Mouse (Mus musculus): ENCODE measurements around the gene Anxa2. TPM values are rescaled to one million over a fixed set of nuclear protein-coding genes. Genes with fewer than 3 reads are reported as not detected.

The Anxa2 gene
- polyA plus RNA-seq, 1 experiment from 2014 or later: 282 TPM

DNA sequence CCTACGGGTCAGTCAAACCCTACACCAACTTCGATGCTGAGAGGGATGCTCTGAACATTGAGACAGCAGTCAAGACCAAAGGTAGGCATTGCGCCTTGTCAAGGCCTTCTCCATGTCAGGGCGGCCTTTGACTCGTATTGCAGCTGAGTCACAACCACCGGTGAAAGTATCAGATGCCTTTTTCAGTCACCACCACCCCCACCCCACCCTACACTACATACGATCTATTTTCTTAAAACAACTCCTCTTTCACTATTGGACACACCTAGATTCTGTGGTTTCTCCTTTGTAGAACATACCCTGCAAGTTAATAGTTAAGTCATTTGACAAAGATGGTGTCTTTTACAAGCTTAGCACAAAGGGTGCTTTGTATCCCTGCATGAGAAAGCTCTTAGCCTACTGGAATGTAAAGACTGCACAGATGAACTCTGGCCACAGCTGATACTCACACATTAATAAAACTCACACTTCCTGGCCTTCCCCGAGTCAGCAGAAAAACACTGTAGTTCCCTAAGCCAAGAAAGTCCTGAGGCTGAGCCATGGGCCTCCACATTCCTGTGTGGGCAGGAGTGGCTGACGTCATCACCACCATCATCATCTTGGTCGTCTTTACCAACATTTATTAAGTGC is 14.0 kb downstream of the Anxa2 start:
- Histone ChIP-seq H3K27ac (ENCODE audit: low read depth, low read length) (no peak overlapping the region), H3K36me3 (ENCODE audit: control insufficient read depth, insufficient read depth, low read length) (no peaks in the 10 kb centered on the region), H3K27me3 (ENCODE audit: control insufficient read depth, insufficient read depth, low read length) (no peaks in the 10 kb centered on the region), H3K4me3 (ENCODE audit: low read depth, low read length) (no peak overlapping the region), H3K9ac (ENCODE audit: low read depth, low read length) (no peak overlapping the region), H3K4me1 (replicated peaks; ENCODE audit: control insufficient read depth, insufficient read depth, low read length) (no peaks in the 10 kb centered on the region; the same call in 1 of the 2 replicates), H3K4me2 (replicated peaks; ENCODE audit: low read depth, low read length) (no peak overlapping the region), H3K9me3 (ENCODE audit: control insufficient read depth, low read length) (no peaks in the 10 kb centered on the region)
- no peak for ATAC-seq (ENCODE audit: low FRiP score)
- peak; percentile 18 for DNase-seq (ENCODE audit: low spot score)
- WGBS: 68% methylated on average over 10 of the region's 10 CpGs

DNA sequence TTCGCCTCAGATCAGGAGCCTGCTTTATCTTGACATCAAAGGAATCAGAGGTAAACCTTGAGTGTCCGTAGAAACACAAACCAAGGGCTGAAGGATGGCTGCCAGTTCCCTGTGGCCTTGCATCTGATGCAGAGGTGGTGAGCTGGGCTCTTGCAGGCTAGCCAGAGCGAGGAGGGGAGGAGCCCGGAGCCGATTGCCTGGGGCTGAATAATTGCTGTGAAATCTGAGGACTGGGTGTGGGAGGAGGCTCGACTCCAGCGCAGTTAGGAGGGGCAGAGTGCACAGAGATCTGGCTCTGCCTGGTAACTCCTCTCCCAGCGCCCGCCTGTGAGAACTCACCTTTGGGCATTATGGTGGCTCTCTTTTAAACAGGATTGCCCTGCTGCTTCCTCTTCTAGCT is 15.6 kb downstream of the Anxa2 start:
- no peak overlapping the region for H3K4me2 ChIP-seq (replicated peaks; ENCODE audit: low read depth, low read length)
- peak overlapping the region; percentile 24; the same call in 1 of the 2 replicates for H3K27ac ChIP-seq (ENCODE audit: low read depth, low read length)
- ATAC-seq (ENCODE audit: low FRiP score): peak; percentile 71

GRCm38 (mm10) chr9:69470362-69470761 is 16.9 kb downstream of the Anxa2 start:
- DNase-seq (ENCODE audit: low spot score): no peak
- Histone ChIP-seq H3K36me3 (ENCODE audit: control insufficient read depth, insufficient read depth, low read length) (no peaks in the 10 kb centered on the region), H3K4me3 (ENCODE audit: low read depth, low read length) (no peak overlapping the region), H3K27ac (ENCODE audit: low read depth, low read length) (no peak overlapping the region), H3K4me2 (replicated peaks; ENCODE audit: low read depth, low read length) (no peak overlapping the region), H3K9me3 (ENCODE audit: control insufficient read depth, low read length) (no peaks in the 10 kb centered on the region), H3K27me3 (ENCODE audit: control insufficient read depth, insufficient read depth, low read length) (no peaks in the 10 kb centered on the region), H3K9ac (ENCODE audit: low read depth, low read length) (no peak overlapping the region), H3K4me1 (replicated peaks; ENCODE audit: control insufficient read depth, insufficient read depth, low read length) (no peaks in the 10 kb centered on the region; the same call in 1 of the 2 replicates)
- no peak for ATAC-seq (ENCODE audit: low FRiP score)
- 75% methylated on average over 5 of the region's 5 CpGs for WGBS

More for the DNA sequence above, 15.6 kb downstream of the Anxa2 start:
- H3K27me3 ChIP-seq (ENCODE audit: control insufficient read depth, insufficient read depth, low read length): no peaks in the 10 kb centered on the region
- H3K9ac ChIP-seq (ENCODE audit: low read depth, low read length): no peak overlapping the region
- DNase-seq (ENCODE audit: low spot score): peak; percentile 72
- no peaks in the 10 kb centered on the region for H3K9me3 ChIP-seq (ENCODE audit: control insufficient read depth, low read length)
- WGBS: 9% methylated on average over 9 of the region's 9 CpGs
- no peaks in the 10 kb centered on the region; the same call in 1 of the 2 replicates for H3K4me1 ChIP-seq (replicated peaks; ENCODE audit: control insufficient read depth, insufficient read depth, low read length)
- no peak overlapping the region for H3K4me3 ChIP-seq (ENCODE audit: low read depth, low read length)
- no peaks in the 10 kb centered on the region for H3K36me3 ChIP-seq (ENCODE audit: control insufficient read depth, insufficient read depth, low read length)

- Histone ChIP-seq H3K9ac (ENCODE audit: low read depth, low read length) (no peak overlapping the region), H3K27ac (ENCODE audit: low read depth, low read length) (no peak overlapping the region), H3K4me3 (ENCODE audit: low read depth, low read length) (no peak overlapping the region), H3K4me1 (replicated peaks; ENCODE audit: control insufficient read depth, insufficient read depth, low read length) (no peaks in the 10 kb centered on the region; the same call in 1 of the 2 replicates), H3K36me3 (ENCODE audit: control insufficient read depth, insufficient read depth, low read length) (no peaks in the 10 kb centered on the region), H3K9me3 (ENCODE audit: control insufficient read depth, low read length) (no peaks in the 10 kb centered on the region), H3K27me3 (ENCODE audit: control insufficient read depth, insufficient read depth, low read length) (no peaks in the 10 kb centered on the region), H3K4me2 (replicated peaks; ENCODE audit: low read depth, low read length) (no peak overlapping the region)
- WGBS: 26% methylated on average over 6 of the region's 6 CpGs
- DNase-seq (ENCODE audit: low spot score) (peak; percentile 16), ATAC-seq (ENCODE audit: low FRiP score) (no peak)
Measured at GRCm38 (mm10) chr9:69470921-69471320, 17.5 kb downstream of the Anxa2 start.

GRCm38 (mm10) chr9:69472724-69473123 is 19.3 kb downstream of the Anxa2 start:
- H3K4me3 ChIP-seq (ENCODE audit: low read depth, low read length): no peak overlapping the region
- ATAC-seq (ENCODE audit: low FRiP score): no peak
- no peaks in the 10 kb centered on the region for H3K9me3 ChIP-seq (ENCODE audit: control insufficient read depth, low read length)

DNA sequence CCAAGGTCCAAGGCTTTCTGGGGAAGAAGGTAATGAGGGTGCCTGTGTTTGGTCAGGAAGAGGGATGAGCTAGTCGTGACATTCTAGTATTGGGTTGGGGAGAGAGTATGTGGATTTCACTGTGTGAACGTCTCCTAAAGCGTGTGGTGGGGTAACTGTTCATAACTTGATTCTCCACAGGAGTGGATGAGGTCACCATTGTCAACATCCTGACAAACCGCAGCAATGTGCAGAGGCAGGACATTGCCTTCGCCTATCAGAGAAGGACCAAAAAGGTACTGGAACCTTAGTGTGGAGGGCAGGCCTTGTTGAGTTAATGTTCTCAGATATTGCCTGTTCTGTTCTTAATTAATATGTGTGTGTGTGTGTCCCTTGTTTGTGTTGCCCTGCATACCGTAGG is 22.5 kb downstream of the Anxa2 start:
- Histone ChIP-seq H3K9me3 (ENCODE audit: control insufficient read depth, low read length) (no peaks in the 10 kb centered on the region), H3K27me3 (ENCODE audit: control insufficient read depth, insufficient read depth, low read length) (no peaks in the 10 kb centered on the region), H3K4me2 (replicated peaks; ENCODE audit: low read depth, low read length) (no peak overlapping the region), H3K27ac (ENCODE audit: low read depth, low read length) (no peak overlapping the region), H3K9ac (ENCODE audit: low read depth, low read length) (no peak overlapping the region), H3K36me3 (ENCODE audit: control insufficient read depth, insufficient read depth, low read length) (no peaks in the 10 kb centered on the region), H3K4me3 (ENCODE audit: low read depth, low read length) (no peak overlapping the region), H3K4me1 (replicated peaks; ENCODE audit: control insufficient read depth, insufficient read depth, low read length) (no peaks in the 10 kb centered on the region)
- WGBS: 84% methylated on average over 6 of the region's 6 CpGs
- no peak for ATAC-seq (ENCODE audit: low FRiP score)
- DNase-seq (ENCODE audit: low spot score): no peak

More at GRCm38 (mm10) chr9:69472724-69473123, 19.3 kb downstream of the Anxa2 start:
- no peak overlapping the region for H3K27ac ChIP-seq (ENCODE audit: low read depth, low read length)
- H3K4me1 ChIP-seq (replicated peaks; ENCODE audit: control insufficient read depth, insufficient read depth, low read length): no peaks in the 10 kb centered on the region; the same call in 1 of the 2 replicates
- no peak for DNase-seq (ENCODE audit: low spot score)
- no peaks in the 10 kb centered on the region for H3K36me3 ChIP-seq (ENCODE audit: control insufficient read depth, insufficient read depth, low read length)
- H3K27me3 ChIP-seq (ENCODE audit: control insufficient read depth, insufficient read depth, low read length): no peaks in the 10 kb centered on the region
- 87% methylated on average over 6 of the region's 6 CpGs for WGBS
- no peak overlapping the region for H3K4me2 ChIP-seq (replicated peaks; ENCODE audit: low read depth, low read length)
- no peak overlapping the region for H3K9ac ChIP-seq (ENCODE audit: low read depth, low read length)

- Histone ChIP-seq H3K9ac (ENCODE audit: low read depth, low read length) (no peak overlapping the region), H3K4me2 (replicated peaks; ENCODE audit: low read depth, low read length) (no peak overlapping the region), H3K27ac (ENCODE audit: low read depth, low read length) (no peak overlapping the region), H3K4me3 (ENCODE audit: low read depth, low read length) (no peak overlapping the region), H3K9me3 (ENCODE audit: control insufficient read depth, low read length) (no peaks in the 10 kb centered on the region), H3K4me1 (replicated peaks; ENCODE audit: control insufficient read depth, insufficient read depth, low read length) (no peaks in the 10 kb centered on the region), H3K27me3 (ENCODE audit: control insufficient read depth, insufficient read depth, low read length) (no peaks in the 10 kb centered on the region), H3K36me3 (ENCODE audit: control insufficient read depth, insufficient read depth, low read length) (no peaks in the 10 kb centered on the region)
- ATAC-seq (ENCODE audit: low FRiP score) (no peak), DNase-seq (ENCODE audit: low spot score) (no peak)
- 76% methylated on average over 14 of the region's 14 CpGs for WGBS
Measured at GRCm38 (mm10) chr9:69477195-69477823, 23.9 kb downstream of the Anxa2 start.

DNA sequence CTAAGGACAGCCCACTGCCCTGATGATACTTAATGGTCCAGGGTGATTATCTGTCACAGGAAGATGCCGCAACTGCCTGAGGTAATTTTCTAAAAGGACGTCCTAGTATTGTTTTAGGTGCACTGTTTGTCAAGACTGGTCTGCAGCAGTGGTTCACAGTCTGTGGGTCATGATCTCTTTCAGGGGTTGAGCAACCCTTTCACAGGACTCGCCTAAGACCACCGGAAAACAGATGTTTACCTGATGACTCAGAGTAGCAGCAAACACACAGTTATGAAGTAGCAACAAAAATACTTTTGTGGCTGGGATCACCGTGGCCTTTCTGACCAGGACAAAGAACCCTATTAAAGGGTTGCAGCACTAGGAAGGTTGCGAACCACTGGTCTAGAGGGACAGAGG is 24.4 kb downstream of the Anxa2 start:
- H3K9ac ChIP-seq (ENCODE audit: low read depth, low read length): no peak overlapping the region
- H3K36me3 ChIP-seq (ENCODE audit: control insufficient read depth, insufficient read depth, low read length): no peaks in the 10 kb centered on the region
- ATAC-seq (ENCODE audit: low FRiP score): no peak
- no peak for DNase-seq (ENCODE audit: low spot score)
- no peaks in the 10 kb centered on the region for H3K27me3 ChIP-seq (ENCODE audit: control insufficient read depth, insufficient read depth, low read length)
- 74% methylated on average over 6 of the region's 6 CpGs for WGBS
- no peak overlapping the region for H3K27ac ChIP-seq (ENCODE audit: low read depth, low read length)
- H3K4me2 ChIP-seq (replicated peaks; ENCODE audit: low read depth, low read length): no peak overlapping the region
- no peaks in the 10 kb centered on the region for H3K4me1 ChIP-seq (replicated peaks; ENCODE audit: control insufficient read depth, insufficient read depth, low read length)
- H3K9me3 ChIP-seq (ENCODE audit: control insufficient read depth, low read length): no peaks in the 10 kb centered on the region
- no peak overlapping the region for H3K4me3 ChIP-seq (ENCODE audit: low read depth, low read length)

GRCm38 (mm10) chr9:69480344-69480743 is 26.9 kb downstream of the Anxa2 start:
- Histone ChIP-seq H3K9ac (ENCODE audit: low read depth, low read length) (no peak overlapping the region), H3K9me3 (ENCODE audit: control insufficient read depth, low read length) (no peaks in the 10 kb centered on the region), H3K27me3 (ENCODE audit: control insufficient read depth, insufficient read depth, low read length) (no peaks in the 10 kb centered on the region), H3K36me3 (ENCODE audit: control insufficient read depth, insufficient read depth, low read length) (no peaks in the 10 kb centered on the region), H3K4me2 (replicated peaks; ENCODE audit: low read depth, low read length) (no peak overlapping the region), H3K27ac (ENCODE audit: low read depth, low read length) (no peak overlapping the region), H3K4me3 (ENCODE audit: low read depth, low read length) (no peak overlapping the region), H3K4me1 (replicated peaks; ENCODE audit: control insufficient read depth, insufficient read depth, low read length) (no peaks in the 10 kb centered on the region)
- DNase-seq (ENCODE audit: low spot score) (peak; percentile 90), ATAC-seq (ENCODE audit: low FRiP score) (no peak)
- WGBS: 4% methylated on average over 1 of the region's 1 CpGs
